Mouse (Mus musculus): Measurements from ENCODE around the gene Creb5. TPM values are rescaled to one million over a fixed set of nuclear protein-coding genes. Genes with fewer than 3 reads are reported as not detected.

Creb5 gene
- total RNA-seq, 2 experiments from 2014 or later: 0.30 TPM; not detected in 1

- no peak for ATAC-seq (replicated peaks; ENCODE audit: poor library complexity)
Measured at GRCm38 (mm10) chr6:53429368-53429767, 142.3 kb downstream of the Creb5 start.

GRCm38 (mm10) chr6:53429891-53430290, 142.8 kb downstream of the Creb5 start:
- no peak for ATAC-seq (replicated peaks; ENCODE audit: poor library complexity)

- peak; percentile 66 for ATAC-seq (replicated peaks; ENCODE audit: poor library complexity)
Measured at GRCm38 (mm10) chr6:53445862-53446460, 158.9 kb downstream of the Creb5 start.

- peak; percentile 51 for ATAC-seq (replicated peaks; ENCODE audit: poor library complexity)
Measured at GRCm38 (mm10) chr6:53447479-53447878, 160.4 kb downstream of the Creb5 start.

- peak; percentile 63 for ATAC-seq (replicated peaks; ENCODE audit: poor library complexity)
Measured at GRCm38 (mm10) chr6:53448317-53448870, 161.3 kb downstream of the Creb5 start.

GRCm38 (mm10) chr6:53449437-53450173, 162.5 kb downstream of the Creb5 start:
- no peak for ATAC-seq (replicated peaks; ENCODE audit: poor library complexity)

- ATAC-seq (replicated peaks; ENCODE audit: poor library complexity): no peak
Measured at GRCm38 (mm10) chr6:53450494-53450893, 163.4 kb downstream of the Creb5 start.

- no peak for ATAC-seq (replicated peaks; ENCODE audit: poor library complexity)
Measured at GRCm38 (mm10) chr6:53452240-53452639, 165.2 kb downstream of the Creb5 start.

- ATAC-seq (replicated peaks; ENCODE audit: poor library complexity): 0 out of 2 replicates have a peak, but pooled peaks have one; percentile 16
Measured at GRCm38 (mm10) chr6:53455442-53455841, 168.4 kb downstream of the Creb5 start.

GRCm38 (mm10) chr6:53456111-53456510, 169.0 kb downstream of the Creb5 start:
- no peak for ATAC-seq (replicated peaks; ENCODE audit: poor library complexity)

- ATAC-seq (replicated peaks; ENCODE audit: poor library complexity): peak; percentile 55
Measured at GRCm38 (mm10) chr6:53459995-53460747, 173.1 kb downstream of the Creb5 start.

GRCm38 (mm10) chr6:53461056-53461455, 174.0 kb downstream of the Creb5 start:
- ATAC-seq (replicated peaks; ENCODE audit: poor library complexity): no peak

- ATAC-seq (replicated peaks; ENCODE audit: poor library complexity): no peak
Measured at GRCm38 (mm10) chr6:53461775-53462770, 175.0 kb downstream of the Creb5 start.

- ATAC-seq (replicated peaks; ENCODE audit: poor library complexity): no peak
Measured at GRCm38 (mm10) chr6:53462802-53463201, 175.7 kb downstream of the Creb5 start.

- ATAC-seq (replicated peaks; ENCODE audit: poor library complexity): no peak
Measured at GRCm38 (mm10) chr6:53463261-53463813, 176.3 kb downstream of the Creb5 start.

GRCm38 (mm10) chr6:53469204-53469603, 182.1 kb downstream of the Creb5 start:
- no peak for ATAC-seq (replicated peaks; ENCODE audit: poor library complexity)

GRCm38 (mm10) chr6:53469703-53470102, 182.6 kb downstream of the Creb5 start:
- ATAC-seq (replicated peaks; ENCODE audit: poor library complexity): no peak

- no peak for ATAC-seq (replicated peaks; ENCODE audit: poor library complexity)
Measured at GRCm38 (mm10) chr6:53470559-53470958, 183.5 kb downstream of the Creb5 start.

- no peak for ATAC-seq (replicated peaks; ENCODE audit: poor library complexity)
Measured at GRCm38 (mm10) chr6:53470999-53471591, 184.0 kb downstream of the Creb5 start.
